In the genomic region with DNA sequence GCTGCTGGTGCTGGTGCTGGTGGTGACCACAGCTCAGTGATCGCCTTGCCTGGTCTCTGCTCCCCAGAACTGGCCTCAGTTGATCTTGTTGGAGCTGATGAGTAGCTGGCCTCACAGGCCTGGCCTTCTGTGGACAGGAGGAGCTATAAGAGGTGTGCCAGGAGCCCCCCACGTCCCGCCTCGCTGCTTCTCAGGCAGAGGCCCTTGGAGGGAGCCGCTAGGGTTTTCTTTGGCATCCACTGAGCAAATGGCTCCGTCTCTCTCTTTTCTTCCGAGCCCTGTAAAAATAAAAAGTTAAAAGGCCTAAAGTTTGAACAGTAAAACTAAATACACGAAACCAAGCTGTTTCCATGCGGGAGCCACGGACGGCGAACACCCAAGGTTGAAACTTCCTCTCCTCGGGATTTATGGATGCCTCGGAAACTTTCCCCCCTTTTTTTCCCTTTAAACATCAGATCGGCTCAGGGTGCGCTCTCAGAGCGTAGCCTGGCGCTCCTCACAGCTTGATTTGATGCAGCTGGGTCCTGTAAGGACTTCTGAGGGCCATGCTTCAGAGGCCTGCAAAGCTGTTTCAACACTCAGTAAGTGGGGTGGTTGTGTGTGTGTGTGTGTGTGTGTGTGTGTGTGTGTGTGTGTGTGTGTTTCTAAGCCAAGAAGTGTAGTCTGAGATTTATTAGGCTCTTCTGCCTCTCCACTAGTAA, we compare ENCODE assay signal across 11 mouse cellular contexts. TPM values are rescaled to one million over a fixed set of nuclear protein-coding genes. Genes with fewer than 3 reads are reported as not detected.
DNase-seq lines count a peak whose midpoint lies in the region; ATAC-seq and TF ChIP-seq lines count a peak whose summit lies in the region.
"Had no signal": no experiment of that assay in that cellular context is flagged by ENCODE, and none has a peak within 500 bp of the region (broad histone marks: within the 10 kb centered on the region; RNA-seq: fewer than 3 reads in every experiment).

No protein-coding gene starts in this region.

- H3K79me2 ChIP-seq in heart, adult 2 months (replicated peaks; ENCODE audit: control insufficient read depth, insufficient read depth, low read length), result no peaks in the 10 kb centered on the region

- ATAC-seq in heart, embryonic 12.5 days (ENCODE audit: insufficient number of reproducible peaks, low FRiP score), result no peak
- ATAC-seq in embryonic facial prominence, embryonic 11.5 days (replicated peaks; ENCODE audit: insufficient number of reproducible peaks, low FRiP score, low TSS enrichment, low read depth), result no peak
- ATAC-seq in intestine, embryonic 16.5 days, result peak; percentile 89
- ATAC-seq in limb, embryonic 12.5 days (ENCODE audit: insufficient number of reproducible peaks, insufficient read depth, low FRiP score, low TSS enrichment, low read depth), result 0 out of 2 replicates have a peak, but pooled peaks have one; percentile 63
- ATAC-seq: hindbrain, embryonic 16.5 days had no signal

- no peaks in the 10 kb centered on the region for H3K27me3 ChIP-seq in heart, embryonic 12.5 days (replicated peaks)
- H3K27me3 ChIP-seq in heart, adult 2 months (ENCODE audit: control insufficient read depth, insufficient read depth, low read length), result no peaks in the 10 kb centered on the region
- H3K27me3 ChIP-seq in embryonic facial prominence, embryonic 11.5 days (ENCODE audit: control insufficient read depth, insufficient read depth, low read length), result no peaks in the 10 kb centered on the region
- no peaks in the 10 kb centered on the region for H3K27me3 ChIP-seq in intestine, embryonic 16.5 days (replicated peaks; ENCODE audit: control insufficient read depth, insufficient read depth, low read length)
- H3K27me3 ChIP-seq in limb, embryonic 12.5 days, result no peaks in the 10 kb centered on the region

- TF ChIP-seq CTCF in heart, adult 2 months (IDR thresholded peaks at IDR 0.05), result no peak

- no peak for TF ChIP-seq EP300 in heart, adult 2 months (IDR thresholded peaks at IDR 0.05; ENCODE audit: insufficient read depth, low read depth, low read length)

- 68% methylated on average over 18 of the region's 18 CpGs for WGBS in heart, embryonic 12.5 days
- 81% methylated on average over 18 of the region's 18 CpGs for WGBS in heart, adult 2 months
- WGBS in embryonic facial prominence, embryonic 11.5 days, result 77% methylated on average over 18 of the region's 18 CpGs
- 43% methylated on average over 18 of the region's 18 CpGs for WGBS in intestine, embryonic 16.5 days
- WGBS in limb, embryonic 12.5 days, result 26% methylated on average over 18 of the region's 18 CpGs

- DNase-seq in heart, adult 2 months, result no peak
- DNase-seq in embryonic facial prominence, embryonic 11.5 days (ENCODE audit: low spot score), result peak; percentile 57
- no peak for DNase-seq in spleen, postnatal 10 days (ENCODE audit: low spot score in 2 of 2)
- no peak for DNase-seq in frontal cortex, postnatal 14 days (ENCODE audit: low spot score in 2 of 2)
- no peak for DNase-seq in retina, postnatal 1 day
- DNase-seq: layer of hippocampus, postnatal 36 days had no signal

- H3K9ac ChIP-seq in heart, embryonic 12.5 days, result no peak overlapping the region
- H3K9ac ChIP-seq in heart, adult 2 months (ENCODE audit: low read depth, low read length), result no peak overlapping the region
- no peak overlapping the region for H3K9ac ChIP-seq in embryonic facial prominence, embryonic 11.5 days (replicated peaks; ENCODE audit: low read length)
- H3K9ac ChIP-seq in intestine, embryonic 16.5 days (ENCODE audit: low read depth, low read length), result peak overlapping the region; percentile 47
- no peak overlapping the region for H3K9ac ChIP-seq in limb, embryonic 12.5 days (replicated peaks)

- peaks cover 30% of the 10 kb centered on the region for H3K4me1 ChIP-seq in heart, embryonic 12.5 days (replicated peaks)
- H3K4me1 ChIP-seq in heart, adult 2 months (ENCODE audit: control insufficient read depth, insufficient read depth, low read length), result no peaks in the 10 kb centered on the region
- H3K4me1 ChIP-seq in embryonic facial prominence, embryonic 11.5 days (ENCODE audit: control insufficient read depth, insufficient read depth, low read length), result no peaks in the 10 kb centered on the region; the same call in 1 of the 2 replicates
- peaks cover 21% of the 10 kb centered on the region for H3K4me1 ChIP-seq in intestine, embryonic 16.5 days (ENCODE audit: control insufficient read depth, insufficient read depth, low read length)
- H3K4me1 ChIP-seq in limb, embryonic 12.5 days (replicated peaks), result peaks cover 43% of the 10 kb centered on the region

- H3K27ac ChIP-seq in heart, embryonic 12.5 days (ENCODE audit: poor library complexity, severe bottlenecking), result 0 out of 2 replicates have a peak overlapping the region, but pooled peaks have one; percentile 19
- no peak overlapping the region for H3K27ac ChIP-seq in heart, adult 2 months
- H3K27ac ChIP-seq in embryonic facial prominence, embryonic 11.5 days (replicated peaks; ENCODE audit: low read depth, low read length), result 0 out of 2 replicates have a peak overlapping the region, but pooled peaks have one; percentile 28
- peak overlapping the region; percentile 89 for H3K27ac ChIP-seq in intestine, embryonic 16.5 days (ENCODE audit: low read length)
- peak overlapping the region; percentile 95 for H3K27ac ChIP-seq in limb, embryonic 12.5 days

- H3K4me3 ChIP-seq in heart, embryonic 12.5 days, result no peak overlapping the region
- no peak overlapping the region for H3K4me3 ChIP-seq in heart, adult 2 months
- H3K4me3 ChIP-seq in embryonic facial prominence, embryonic 11.5 days (ENCODE audit: low read depth, low read length), result no peak overlapping the region
- H3K4me3 ChIP-seq in intestine, embryonic 16.5 days (ENCODE audit: low read length), result no peak overlapping the region
- no peak overlapping the region for H3K4me3 ChIP-seq in limb, embryonic 12.5 days (replicated peaks)

- intact Hi-C loops in heart, adult 2 months (cut with DNase I), result no loop called here

- peaks cover 13% of the 10 kb centered on the region for H3K36me3 ChIP-seq in heart, embryonic 12.5 days
- H3K36me3 ChIP-seq in heart, adult 2 months (ENCODE audit: control insufficient read depth, insufficient read depth, low read length), result no peaks in the 10 kb centered on the region
- H3K36me3 ChIP-seq in embryonic facial prominence, embryonic 11.5 days (replicated peaks; ENCODE audit: control insufficient read depth, insufficient read depth, low read depth, low read length), result no peaks in the 10 kb centered on the region
- peaks cover 3% of the 10 kb centered on the region for H3K36me3 ChIP-seq in intestine, embryonic 16.5 days (ENCODE audit: control insufficient read depth, insufficient read depth, low read length)
- peaks cover 46% of the 10 kb centered on the region for H3K36me3 ChIP-seq in limb, embryonic 12.5 days

- TF ChIP-seq POLR2A in heart, adult 2 months (IDR thresholded peaks at IDR 0.05; ENCODE audit: insufficient read depth, low read depth, low read length), result no peak

- no peak overlapping the region for H3K4me2 ChIP-seq in heart, embryonic 12.5 days
- H3K4me2 ChIP-seq in embryonic facial prominence, embryonic 11.5 days (ENCODE audit: low read depth, low read length), result no peak overlapping the region
- H3K4me2 ChIP-seq in intestine, embryonic 16.5 days (ENCODE audit: low read depth, low read length), result peak overlapping the region; percentile 35; the same call in 1 of the 2 replicates
- H3K4me2 ChIP-seq in limb, embryonic 12.5 days, result peak overlapping the region; percentile 1

- H3K9me3 ChIP-seq in heart, embryonic 12.5 days (replicated peaks), result peaks cover 10% of the 10 kb centered on the region; the same call in 1 of the 2 replicates
- H3K9me3 ChIP-seq in embryonic facial prominence, embryonic 11.5 days (replicated peaks; ENCODE audit: control insufficient read depth, low read length), result no peaks in the 10 kb centered on the region
- H3K9me3 ChIP-seq in intestine, embryonic 16.5 days (ENCODE audit: control insufficient read depth, low read length), result peaks cover 6% of the 10 kb centered on the region; the same call in 1 of the 2 replicates
- peaks cover 10% of the 10 kb centered on the region for H3K9me3 ChIP-seq in limb, embryonic 12.5 days

RNA-seq across cellular contexts. Expression of a gene that starts 25.0 kb away (rescaled TPM):
- polyA plus RNA-seq in heart, embryonic 12.5 days (2016; fragmentation: Nextera tagmentation; extraction: Ambion mirVana), result 26.5 and 27.7 TPM in 2 replicates
- 1 to 10 TPM; 2.3 to 2.9 TPM for total RNA-seq in heart, adult 2 months (2021)
- polyA plus RNA-seq in heart, adult 2 months (2012; rRNA removed), result 3.4 and 3.6 TPM in 2 replicates
- 45.0 and 50.7 TPM in 2 replicates for polyA plus RNA-seq in embryonic facial prominence, embryonic 11.5 days (2014; fragmentation: Nextera tagmentation; extraction: Ambion mirVana)
- polyA plus RNA-seq in intestine, embryonic 16.5 days (2015; fragmentation: Nextera tagmentation; extraction: Ambion mirVana), result 27.8 and 28.4 TPM in 2 replicates
- 64.0 and 72.1 TPM in 2 replicates for polyA plus RNA-seq in limb, embryonic 12.5 days (2016; fragmentation: Nextera tagmentation; extraction: Ambion mirVana)
- total RNA-seq: common myeloid progenitor, adult 5-6 weeks had no signal

Comparison
In these comparisons a context has a peak if more than half of its experiments do, and no peak if none do; other contexts are left out.
1. ATAC-seq: peak in intestine, embryonic 16.5 days (single experiment) and limb, embryonic 12.5 days (single experiment); none in heart, embryonic 12.5 days (single experiment) and embryonic facial prominence, embryonic 11.5 days (single experiment).
2. H3K4me2 ChIP-seq: peak in intestine, embryonic 16.5 days (single experiment) and limb, embryonic 12.5 days (single experiment); none in heart, embryonic 12.5 days (single experiment) and embryonic facial prominence, embryonic 11.5 days (single experiment).